Mouse (Mus musculus) ovary, postnatal 14 days (tissue): Measurements from ENCODE around the gene Dgkb.

Source experiments
- DNase-seq: peaks from one replicate; pipeline ENCODE4 v3.0.0; 2022; ENCODE audit warnings: low spot score

The Dgkb gene

DNA sequence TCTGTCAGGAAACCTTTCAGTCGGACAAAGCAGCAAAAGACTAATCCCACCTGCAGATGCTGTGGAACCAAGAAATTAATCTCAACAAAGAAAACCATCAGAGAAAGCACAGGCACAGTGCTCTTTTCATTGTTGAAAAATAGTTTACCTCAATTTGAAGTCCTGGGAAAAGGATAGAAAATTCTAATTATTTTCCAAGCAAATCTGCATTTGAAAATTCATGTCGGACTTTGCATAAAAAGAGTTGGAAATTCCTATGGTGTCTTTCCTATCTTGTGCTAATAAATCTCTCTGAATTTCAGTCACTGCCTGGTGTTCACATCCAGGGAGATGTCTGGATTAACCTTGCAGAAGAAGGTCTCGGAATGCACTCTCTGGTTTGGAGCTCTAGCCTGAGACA is at the start of gene Dgkb:
Dgkb (plus strand) TSS at position 301 of the 400 bp plus-strand sequence.
- no peak for DNase-seq

DNA sequence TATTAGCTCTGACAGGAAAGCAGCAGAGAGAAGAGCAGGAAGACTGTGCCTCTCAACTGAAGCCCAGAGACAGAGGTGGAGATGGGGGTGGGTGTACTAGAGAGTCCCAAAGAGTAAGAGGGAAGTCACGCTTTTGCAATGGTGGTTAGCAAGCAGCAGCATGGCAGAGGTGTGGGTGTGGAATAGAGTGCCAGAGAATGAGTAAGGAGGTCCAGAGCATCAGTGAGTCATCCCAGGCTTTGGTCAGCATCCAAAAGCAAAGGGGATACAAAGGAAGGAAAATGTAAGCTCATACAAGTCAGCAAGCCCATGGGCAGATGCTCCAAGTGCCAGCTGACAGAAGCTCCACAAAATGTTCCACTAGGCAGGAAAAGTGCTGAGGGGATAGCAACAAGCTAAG is 47.7 kb upstream of the Dgkb start:
- DNase-seq = no peak

- DNase-seq = no peak
Observed at GRCm38 (mm10) chr12:37773681-37774357, 43.7 kb upstream of the Dgkb start.

GRCm38 (mm10) chr12:37774591-37774990 is 42.9 kb upstream of the Dgkb start:
- no peak for DNase-seq

DNA sequence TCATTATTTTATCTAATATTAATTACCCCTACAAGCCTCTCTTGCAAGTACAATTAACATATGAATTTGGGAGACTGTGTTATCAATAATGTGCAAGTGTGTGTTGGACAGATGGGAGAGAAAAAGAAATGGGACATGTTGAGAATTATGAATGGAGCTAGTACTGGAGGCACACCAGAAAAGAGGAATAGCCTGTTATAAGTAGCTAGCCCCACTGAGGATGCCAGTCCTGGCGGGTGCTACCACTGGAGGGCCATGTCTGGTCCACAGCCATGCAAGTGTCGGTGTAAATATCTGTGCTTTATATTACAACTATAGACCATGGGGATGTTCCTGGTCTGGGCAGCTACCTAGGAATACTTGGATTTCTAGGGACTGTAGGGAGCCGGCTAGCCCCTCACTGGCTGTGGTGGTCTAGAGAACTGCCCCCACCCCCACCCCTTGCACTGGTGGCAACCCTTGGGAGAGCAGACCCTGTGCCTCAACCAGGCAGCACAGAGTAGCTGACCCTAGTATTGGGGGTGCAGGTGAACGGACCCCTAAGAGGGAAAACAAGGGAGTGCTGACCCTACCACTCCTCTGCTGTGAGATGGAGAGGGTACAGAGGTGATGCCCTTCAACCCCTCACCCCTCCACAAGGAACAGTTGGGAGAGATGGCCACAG is 21.1 kb upstream of the Dgkb start:
- DNase-seq = no peak

DNA sequence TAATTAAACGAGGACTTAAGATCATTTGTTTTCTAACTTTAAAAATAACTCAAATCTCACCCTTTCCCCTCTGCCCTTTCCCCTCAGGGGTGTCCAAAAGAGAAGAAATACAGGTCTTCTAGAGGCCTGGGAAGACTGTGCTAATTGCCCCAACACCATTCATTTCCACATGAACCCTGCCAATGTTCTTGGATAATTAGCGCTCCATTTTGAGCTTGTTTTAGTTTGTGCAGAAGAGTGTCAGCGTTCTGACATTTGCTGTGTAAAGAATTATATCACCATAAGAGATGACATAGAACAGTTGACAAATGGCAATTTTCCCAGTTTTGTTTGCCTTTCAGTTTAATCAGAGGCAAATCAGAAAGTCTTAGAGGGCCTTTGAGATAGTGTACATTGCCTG is 3.4 kb upstream of the Dgkb start:
- DNase-seq = no peak

DNA sequence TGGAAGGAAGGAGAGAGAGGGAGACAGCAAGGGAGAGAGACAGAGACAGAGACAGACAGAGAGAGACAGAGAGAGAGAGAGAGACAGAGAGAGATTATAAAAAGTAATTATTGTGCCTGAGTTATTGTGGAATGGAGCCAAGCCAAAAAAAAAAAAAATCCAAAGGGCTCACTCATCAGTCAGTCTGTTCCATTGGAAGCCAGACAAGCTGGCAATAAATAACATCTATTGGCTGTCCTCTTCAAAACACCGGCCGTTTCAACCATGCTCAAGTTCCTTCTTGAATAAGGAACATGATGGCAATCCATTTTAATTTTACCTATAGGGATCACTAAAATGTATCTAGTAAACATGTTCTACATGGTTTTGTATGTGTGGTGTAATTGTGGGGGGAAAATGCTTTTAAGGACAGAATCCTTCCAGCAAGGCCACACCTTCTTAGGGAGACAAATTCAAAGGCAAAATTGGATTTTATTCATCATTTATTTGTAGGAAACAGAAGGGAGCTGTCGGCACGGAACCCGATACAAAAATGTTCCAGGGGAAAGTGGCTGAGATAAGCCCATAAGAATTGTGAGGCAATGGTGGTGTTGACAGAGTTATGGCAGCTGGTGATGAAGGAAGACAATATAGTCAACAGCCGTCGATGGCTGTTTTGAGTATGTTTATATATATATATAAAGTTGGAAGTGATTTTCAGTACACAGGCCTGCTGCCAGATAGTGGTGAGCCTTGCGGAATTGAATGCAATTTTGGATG is 3.7 kb downstream of the Dgkb start:
- no peak for DNase-seq

DNA sequence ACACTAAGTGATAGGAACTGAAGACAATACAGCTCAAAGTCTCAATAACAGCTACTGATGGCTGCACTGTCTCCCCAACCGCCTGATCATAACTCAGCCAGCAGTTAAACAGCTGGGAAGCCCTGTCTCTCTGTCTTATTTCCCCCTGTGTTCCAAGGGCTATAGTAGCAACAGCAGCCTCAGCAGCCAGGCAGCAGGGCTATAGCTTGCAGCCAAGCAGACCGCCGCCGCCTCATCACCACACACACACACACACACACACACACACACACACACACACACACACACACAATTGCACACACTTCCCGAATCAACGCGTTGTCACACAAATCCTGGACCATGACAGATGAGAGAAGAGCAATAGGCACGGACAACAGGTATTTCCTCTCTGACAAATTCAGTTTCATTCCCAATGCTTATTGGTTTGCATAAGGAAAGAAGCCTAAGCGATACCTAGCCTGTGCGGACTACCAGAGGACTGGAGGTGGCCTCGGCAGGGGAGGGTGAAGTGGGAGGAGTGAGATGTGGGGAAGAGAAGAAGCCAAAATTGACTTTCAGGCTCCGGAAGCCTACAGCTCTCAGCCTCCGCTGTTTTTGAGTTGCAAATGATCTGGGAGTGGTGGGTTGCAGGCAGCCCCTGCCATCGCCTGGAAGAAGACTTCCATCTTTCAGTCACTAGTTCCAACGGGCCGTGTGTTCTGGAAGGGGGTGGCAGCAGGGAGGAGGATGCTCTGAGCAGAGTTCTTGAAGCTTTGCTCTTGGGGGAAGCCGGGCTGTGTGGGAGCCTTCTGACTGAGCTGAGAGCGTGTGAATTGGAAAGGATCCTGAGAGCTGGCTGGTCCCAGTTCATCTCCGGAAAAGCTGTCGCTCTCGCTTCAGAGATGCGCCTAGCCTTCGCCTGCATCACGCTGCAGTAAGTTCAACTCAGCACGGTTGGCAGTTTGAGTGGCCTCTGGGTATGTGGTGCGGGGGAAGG is 62.8 kb downstream of the Dgkb start:
- DNase-seq = no peak

- DNase-seq = no peak
Observed at GRCm38 (mm10) chr12:37881376-37881775, 63.9 kb downstream of the Dgkb start.

- DNase-seq = no peak
Observed at GRCm38 (mm10) chr12:37882796-37883195, 65.3 kb downstream of the Dgkb start.

GRCm38 (mm10) chr12:37883781-37884180 is 66.3 kb downstream of the Dgkb start:
- DNase-seq = no peak

DNA sequence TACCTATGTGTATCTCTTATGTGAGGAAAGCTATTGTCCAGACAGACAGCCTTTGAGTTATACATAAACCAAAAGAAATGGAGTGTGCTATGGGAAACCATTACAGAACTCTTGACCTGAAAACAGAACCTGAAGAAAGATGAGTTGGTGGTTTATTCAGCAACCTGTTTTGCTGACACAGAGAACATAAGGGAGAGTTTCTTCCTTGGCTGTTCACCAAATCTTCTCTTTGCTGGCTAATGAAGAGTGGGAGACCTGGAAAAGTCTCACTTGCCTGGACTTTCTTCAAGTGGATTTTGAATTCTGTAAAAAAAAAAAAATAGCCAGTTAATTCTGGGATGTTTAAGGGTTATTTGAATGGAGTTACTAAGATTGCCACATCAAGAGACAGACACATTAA is 71.1 kb downstream of the Dgkb start:
- DNase-seq = no peak

DNA sequence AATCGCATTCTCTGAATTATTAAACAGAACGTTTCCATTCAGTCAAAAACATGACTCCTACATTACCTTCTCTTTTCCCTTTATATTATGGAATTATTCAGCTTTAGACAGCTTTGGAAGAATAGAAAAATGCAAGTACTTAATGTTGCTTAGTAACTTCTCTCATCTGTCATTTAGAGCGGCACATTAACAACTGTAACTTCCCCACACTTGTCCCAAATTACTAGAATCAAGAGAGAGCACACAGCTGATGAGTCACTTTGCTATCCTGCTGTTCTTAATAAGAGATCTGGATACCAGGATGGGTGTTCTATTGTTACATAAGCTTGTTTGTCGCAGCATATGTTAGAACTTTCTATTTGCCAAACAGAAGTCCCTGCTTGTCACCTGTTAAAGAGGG is 71.9 kb downstream of the Dgkb start:
- no peak for DNase-seq

DNA sequence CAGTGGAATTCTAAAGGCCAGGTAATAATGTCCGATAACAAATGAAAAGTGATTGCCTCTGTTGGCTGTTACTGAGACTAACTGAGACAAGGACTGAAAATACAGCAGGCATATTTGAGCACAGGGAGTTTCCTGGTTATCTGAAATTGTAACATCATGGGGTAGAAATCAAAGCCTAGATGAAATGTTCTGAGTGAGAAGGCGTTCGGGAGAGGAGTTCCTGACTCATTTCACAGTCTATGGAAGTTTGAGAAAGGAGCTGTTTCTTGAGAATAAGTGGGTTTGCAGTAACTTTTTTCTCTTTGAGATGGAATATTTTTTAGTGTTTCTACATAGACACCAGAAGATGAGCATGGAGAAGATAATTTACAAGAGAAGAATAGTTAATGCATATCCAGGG is 73.8 kb downstream of the Dgkb start:
- DNase-seq = no peak

GRCm38 (mm10) chr12:37942163-37942562 is 124.6 kb downstream of the Dgkb start:
- DNase-seq = no peak

- no peak for DNase-seq
Observed at GRCm38 (mm10) chr12:37956193-37956592, 138.7 kb downstream of the Dgkb start.

- DNase-seq = no peak
Observed at GRCm38 (mm10) chr12:37971482-37971881, 154.0 kb downstream of the Dgkb start.

GRCm38 (mm10) chr12:37978498-37979187 is 161.1 kb downstream of the Dgkb start:
- no peak for DNase-seq

DNA sequence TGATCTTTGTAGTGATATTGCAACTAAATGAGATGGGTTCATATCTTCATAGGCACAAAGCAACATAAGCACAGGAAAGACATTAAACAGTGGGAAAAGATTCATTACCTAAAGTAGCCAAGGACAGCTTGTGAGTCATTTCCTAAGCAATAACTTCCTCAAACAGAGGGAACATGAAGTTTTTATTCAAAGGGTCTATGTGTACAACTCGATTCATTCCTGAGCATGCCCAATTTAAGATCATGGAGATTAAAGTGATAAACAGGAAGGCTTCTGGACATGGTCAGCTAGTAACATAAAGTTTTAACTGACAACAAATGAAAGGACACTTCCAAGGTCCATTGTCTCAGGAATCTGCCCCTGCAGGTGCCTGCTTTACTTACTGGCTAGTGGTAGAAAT is 167.8 kb downstream of the Dgkb start:
- DNase-seq = no peak

DNA sequence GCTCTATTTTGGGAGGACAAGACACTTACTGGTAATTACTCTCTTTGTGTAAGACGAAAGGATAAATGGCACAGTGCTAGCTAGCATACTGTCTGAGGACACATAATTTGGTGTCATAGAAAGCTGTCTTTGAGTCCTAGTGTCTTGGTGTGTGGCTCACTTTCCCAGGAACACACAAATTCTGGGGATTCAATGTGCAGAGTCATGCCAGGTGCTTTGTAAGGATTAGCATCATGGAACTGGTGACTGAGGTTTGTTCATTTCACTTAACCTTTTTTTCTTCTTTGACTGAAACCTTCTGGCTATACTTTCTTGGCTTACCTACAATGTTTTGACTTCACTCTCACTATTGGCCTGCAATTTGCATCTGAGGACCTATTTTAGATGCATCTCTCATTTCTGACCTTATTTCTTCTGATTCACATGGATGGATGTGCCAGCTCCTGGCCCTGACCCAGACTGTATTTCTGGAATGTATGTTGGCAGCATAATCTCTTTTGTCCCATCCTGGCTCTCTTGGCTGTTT is 170.6 kb downstream of the Dgkb start:
- no peak for DNase-seq

DNA sequence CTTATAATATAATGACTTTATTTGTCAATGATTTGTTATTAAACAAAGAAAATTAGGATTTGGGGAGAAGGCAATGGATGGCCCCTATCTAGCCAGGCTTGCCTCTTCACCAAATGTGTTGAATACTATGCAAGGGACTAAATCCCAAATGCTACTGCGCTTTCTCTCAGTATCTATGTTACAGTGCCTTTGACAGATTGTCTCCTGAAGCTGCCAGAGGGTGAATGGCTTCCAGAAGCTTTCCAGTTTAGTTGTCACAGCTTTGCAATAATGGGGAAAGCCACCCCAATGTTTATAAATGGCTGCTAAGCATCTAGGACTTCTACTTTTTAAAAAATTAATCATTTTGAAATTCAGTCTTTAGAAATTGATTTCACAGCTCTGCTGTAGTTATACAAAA is 175.7 kb downstream of the Dgkb start:
- no peak for DNase-seq
